Mouse (Mus musculus) embryonic fibroblast, embryonic 13.5 days (primary cell): Measurements from ENCODE around the gene Rbfox3.

ENCODE experiments used
- CTCF ChIP-seq: IDR thresholded peaks from 2 replicates; pipeline ENCODE4 v1.5.1; 2011; ENCODE audit warnings: mild to moderate bottlenecking, control low read depth, low read length, moderate library complexity, borderline replicate concordance; ENCODE audit not compliant: insufficient read depth
- POLR2A ChIP-seq: IDR thresholded peaks from 2 replicates; pipeline ENCODE4 v1.6.1; 2011; ENCODE audit warnings: low read depth, mild to moderate bottlenecking, control low read depth, low read length, moderate library complexity

GRCm38 (mm10) chr11:118562847-118563246, 348.6 kb downstream of the Rbfox3 start:
- TF ChIP-seq CTCF: no peak
- no peak for TF ChIP-seq POLR2A
